Mouse (Mus musculus) embryonic fibroblast, embryonic 13.5 days (primary cell): ENCODE results near the gene Cdc42.

Source experiments
- CTCF ChIP-seq: IDR thresholded peaks from 2 replicates; pipeline ENCODE4 v1.5.1; 2011; ENCODE audit warnings: mild to moderate bottlenecking, control low read depth, low read length, moderate library complexity, borderline replicate concordance; ENCODE audit not compliant: insufficient read depth
- POLR2A ChIP-seq: IDR thresholded peaks from 2 replicates; pipeline ENCODE4 v1.6.1; 2011; ENCODE audit warnings: low read depth, mild to moderate bottlenecking, control low read depth, low read length, moderate library complexity

DNA sequence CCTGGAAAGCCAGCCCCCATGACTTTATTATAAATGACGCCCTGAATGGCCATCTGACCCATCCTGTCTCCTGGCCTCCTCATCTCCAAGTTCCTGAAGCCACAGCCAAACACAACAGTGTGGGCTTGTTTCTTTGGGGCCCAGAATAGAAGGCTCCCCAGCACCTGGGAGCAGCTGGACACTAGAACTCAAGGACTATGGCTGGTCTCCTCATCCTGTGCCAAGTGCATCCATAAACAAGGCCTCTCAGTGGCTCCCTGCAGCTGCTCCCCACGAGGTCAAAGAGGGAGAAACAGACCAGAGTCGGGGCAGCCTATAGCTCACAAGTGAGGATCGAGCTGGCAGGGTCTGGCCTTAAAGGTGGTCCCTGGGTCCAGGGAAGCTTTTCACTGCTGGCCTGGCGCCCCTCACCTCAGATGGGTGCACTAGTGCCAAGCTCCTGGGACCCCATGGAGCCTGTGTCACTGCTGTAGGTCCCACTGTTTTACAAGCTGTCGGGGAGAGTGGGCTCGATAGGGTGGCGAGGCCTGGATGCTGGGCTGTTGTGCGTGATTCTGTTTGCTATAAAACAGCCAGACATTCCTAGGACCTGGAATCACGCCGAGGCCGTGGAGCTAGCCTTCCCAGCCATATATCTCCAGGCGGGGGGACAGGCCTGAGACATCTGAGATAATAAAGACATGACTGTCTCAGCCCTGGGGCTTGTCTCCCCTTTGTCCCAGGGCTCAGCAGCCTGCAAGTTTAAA is 51.5 kb downstream of the Cdc42 start:
- TF ChIP-seq CTCF (no peak), POLR2A (no peak)
